Mouse (Mus musculus): Measurements from ENCODE around the gene Egln2. TPM values are rescaled to one million over a fixed set of nuclear protein-coding genes. Genes with fewer than 3 reads are reported as not detected.

Egln2 gene
- total and polyA plus RNA-seq, 3 experiments, result 69.5 to 80.1 TPM; not detected in 1

- Histone ChIP-seq H3K79me2 (ENCODE audit: control insufficient read depth, insufficient read depth, low read length, poor library complexity) (no peaks in the 10 kb centered on the region), H3K4me3 (ENCODE audit: control insufficient read depth in 1 of 2, insufficient read depth in 1 of 2, low read depth in 2 of 2, low read length in 2 of 2) (no peak overlapping the region), H3K36me3 (ENCODE audit: control insufficient read depth in 1 of 2, insufficient read depth in 2 of 2, low read length in 2 of 2) (no peaks in the 10 kb centered on the region), H3K4me1 (ENCODE audit: control insufficient read depth in 1 of 2, insufficient read depth in 2 of 2, low read length in 2 of 2) (no peaks in the 10 kb centered on the region), H3K27me3 (ENCODE audit: control insufficient read depth in 1 of 2, insufficient read depth in 2 of 2, low read length in 2 of 2) (peaks cover 0 to 3% of the 10 kb centered on the region in 2 experiments; a peak in 1 of 4 replicates), H3K9ac (ENCODE audit: control insufficient read depth, low read depth, low read length, poor library complexity, severe bottlenecking) (no peak overlapping the region), H3K27ac (ENCODE audit: control insufficient read depth, low read depth, low read length) (no peak overlapping the region), H3K9me3 (replicated peaks; ENCODE audit: insufficient read depth, low read length) (no peaks in the 10 kb centered on the region)
- TF ChIP-seq BHLHE40 (IDR thresholded peaks at IDR 0.05; ENCODE audit: borderline replicate concordance, low read depth, low read length) (no peak), POLR2AphosphoS5 (IDR thresholded peaks at IDR 0.05; ENCODE audit: borderline replicate concordance, low read depth, low read length) (no peak), SMC3 (IDR thresholded peaks at IDR 0.05; ENCODE audit: low read depth, low read length) (no peak), MXI1 (IDR thresholded peaks at IDR 0.05; ENCODE audit: low read depth, low read length) (no peak), ETS1 (IDR thresholded peaks at IDR 0.05; ENCODE audit: low read depth, low read length) (no peak), TCF12 (IDR thresholded peaks at IDR 0.05; ENCODE audit: low read depth, low read length) (no peak), GABPA (IDR thresholded peaks at IDR 0.05; ENCODE audit: low read depth, low read length) (no peak), CTCF (IDR thresholded peaks at IDR 0.05 in 2 of 3, conservative IDR thresholded peaks at IDR 0.05 in 1 of 3; ENCODE audit: control insufficient read depth in 1 of 3, insufficient read depth in 1 of 3, low read depth in 2 of 3, low read length in 3 of 3, poor library complexity in 1 of 3, severe bottlenecking in 1 of 3) (no peak), ZKSCAN1 (IDR thresholded peaks at IDR 0.05; ENCODE audit: low read depth, low read length) (no peak), ELF1 (IDR thresholded peaks at IDR 0.05; ENCODE audit: low read depth, low read length) (no peak), MAFK (IDR thresholded peaks at IDR 0.05; ENCODE audit: borderline replicate concordance, low read depth, low read length) (no peak), JUND (IDR thresholded peaks at IDR 0.05; ENCODE audit: low read depth, low read length) (no peak), USF2 (IDR thresholded peaks at IDR 0.05; ENCODE audit: borderline replicate concordance in 1 of 2, insufficient read depth in 1 of 2, low read depth in 1 of 2, low read length in 2 of 2) (no peak), MAZ (IDR thresholded peaks at IDR 0.05; ENCODE audit: low read depth, low read length) (no peak), POLR2A (IDR thresholded peaks at IDR 0.05; ENCODE audit: control insufficient read depth in 1 of 2, insufficient read depth in 1 of 2, low read depth in 1 of 2, low read length in 2 of 2, poor library complexity in 1 of 2) (no peak), ZNF384 (IDR thresholded peaks at IDR 0.05; ENCODE audit: low read depth, low read length) (no peak), UBTF (IDR thresholded peaks at IDR 0.05; ENCODE audit: borderline replicate concordance, insufficient read depth, low read depth, low read length) (no peak)
- DNase-seq (ENCODE audit: low read depth, low spot score), result no peak
Observed at GRCm38 (mm10) chr7:27124305-27124832, 42.2 kb downstream of the Egln2 start.

DNA sequence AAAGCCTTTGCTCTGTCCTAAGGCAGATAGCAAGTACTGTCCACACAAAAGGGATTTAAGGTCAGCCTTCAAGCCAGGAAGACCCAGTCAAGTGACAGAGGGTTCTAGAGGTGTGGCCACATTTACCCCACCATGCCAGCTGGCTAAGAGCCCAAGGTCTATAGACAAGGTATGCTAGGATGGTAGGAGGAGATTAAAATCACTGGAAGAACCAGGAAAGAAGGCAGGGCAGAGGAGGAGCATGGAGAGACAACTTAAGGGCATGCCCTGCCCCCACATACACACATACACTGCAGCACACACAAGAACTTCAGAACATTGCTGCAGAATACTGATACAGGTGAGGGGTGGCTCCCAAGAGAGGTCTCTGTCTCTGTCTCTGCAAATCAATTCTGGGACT lies 46.9 kb downstream of the Egln2 start, which contains the start of gene Cyp2f2:
Cyp2f2 (plus strand) TSS at position 234 of the 400 bp plus-strand sequence.
- H3K36me3 ChIP-seq (ENCODE audit: control insufficient read depth in 1 of 2, insufficient read depth in 2 of 2, low read length in 2 of 2), result no peaks in the 10 kb centered on the region
- peaks cover 0 to 3% of the 10 kb centered on the region in 2 experiments; a peak in 2 of 4 replicates for H3K27me3 ChIP-seq (ENCODE audit: control insufficient read depth in 1 of 2, insufficient read depth in 2 of 2, low read length in 2 of 2)
- no peaks in the 10 kb centered on the region for H3K4me1 ChIP-seq (ENCODE audit: control insufficient read depth in 1 of 2, insufficient read depth in 2 of 2, low read length in 2 of 2)
- no peaks in the 10 kb centered on the region for H3K9me3 ChIP-seq (replicated peaks; ENCODE audit: insufficient read depth, low read length)
- no peak within 1 kb of the TSS for H3K27ac ChIP-seq (ENCODE audit: control insufficient read depth, low read depth, low read length)
- no peak within 1 kb of the TSS for H3K4me3 ChIP-seq (ENCODE audit: control insufficient read depth in 1 of 2, insufficient read depth in 1 of 2, low read depth in 2 of 2, low read length in 2 of 2)
- H3K79me2 ChIP-seq (ENCODE audit: control insufficient read depth, insufficient read depth, low read length, poor library complexity), result no peaks in the 10 kb centered on the region
- DNase-seq (ENCODE audit: low read depth, low spot score), result no peak
- no peak for TF ChIP-seq UBTF (IDR thresholded peaks at IDR 0.05; ENCODE audit: borderline replicate concordance, insufficient read depth, low read depth, low read length)
- no peak for TF ChIP-seq KAT2A (conservative IDR thresholded peaks at IDR 0.05; ENCODE audit: low read depth, low read length)
- TF ChIP-seq POLR2AphosphoS5 (IDR thresholded peaks at IDR 0.05; ENCODE audit: borderline replicate concordance, low read depth, low read length), result no peak
- no peak for TF ChIP-seq NELFE (IDR thresholded peaks at IDR 0.05; ENCODE audit: low read depth, low read length)
- no peak for TF ChIP-seq MAZ (IDR thresholded peaks at IDR 0.05; ENCODE audit: low read depth, low read length)
- H3K9ac ChIP-seq (ENCODE audit: control insufficient read depth, low read depth, low read length, poor library complexity, severe bottlenecking), result no peak within 1 kb of the TSS
